Mouse (Mus musculus) gastrocnemius, postnatal 10 days (tissue): ENCODE data around the gene Trp73. TPM values are rescaled to one million over a fixed set of nuclear protein-coding genes. Genes with fewer than 3 reads are reported as not detected.

Experiments used
- total RNA-seq, 2 experiments: library from RNA; stranded (reverse); gene quantifications; 2 replicates each; pipeline ENCODE4 v1.2.3; 2021

Trp73 gene
- total RNA-seq, 2 experiments from 2014 or later: not detected

Other genes with a start within 250 kb of the Trp73 start
- gene A430005L14Rik, start 183.0 kb downstream of the Trp73 start, total RNA-seq: 10 to 100 TPM in 1 of 2 experiments, 1 to 10 TPM in 1; 9.5 to 14.6 TPM
- 1 to 10 TPM; 3.1 to 5.4 TPM for gene Dffb, start 165.1 kb downstream of the Trp73 start, total RNA-seq
- 10 to 100 TPM; 12.8 to 13.0 TPM for gene Cep104, start 165.0 kb downstream of the Trp73 start, total RNA-seq
- 10 to 100 TPM; 28.7 to 34.6 TPM for gene Lrrc47, start 128.5 kb downstream of the Trp73 start, total RNA-seq
- gene Smim1, start 114.0 kb downstream of the Trp73 start, total RNA-seq: 10 to 100 TPM; 10.2 to 11.1 TPM
- not detected for gene Ccdc27, start 97.5 kb downstream of the Trp73 start, total RNA-seq
- gene Wrap73, start 2.2 kb upstream of the Trp73 start, total RNA-seq: 10 to 100 TPM in 1 of 2 experiments, 1 to 10 TPM in 1; 9.7 to 10.5 TPM
- gene Tprgl, start 20.5 kb upstream of the Trp73 start, total RNA-seq: 10 to 100 TPM; 80.1 to 90.4 TPM
- gene Megf6, start 30.5 kb upstream of the Trp73 start, total RNA-seq: 1 to 10 TPM; 4.4 to 4.7 TPM
- gene Arhgef16, start 161.5 kb upstream of the Trp73 start, total RNA-seq: under 1 TPM; 0.45 to 0.99 TPM
- gene B230104I21Rik, start 195.9 kb upstream of the Trp73 start, total RNA-seq: not detected